ENCODE assay signal across 1 mouse cellular context in the genomic region with DNA sequence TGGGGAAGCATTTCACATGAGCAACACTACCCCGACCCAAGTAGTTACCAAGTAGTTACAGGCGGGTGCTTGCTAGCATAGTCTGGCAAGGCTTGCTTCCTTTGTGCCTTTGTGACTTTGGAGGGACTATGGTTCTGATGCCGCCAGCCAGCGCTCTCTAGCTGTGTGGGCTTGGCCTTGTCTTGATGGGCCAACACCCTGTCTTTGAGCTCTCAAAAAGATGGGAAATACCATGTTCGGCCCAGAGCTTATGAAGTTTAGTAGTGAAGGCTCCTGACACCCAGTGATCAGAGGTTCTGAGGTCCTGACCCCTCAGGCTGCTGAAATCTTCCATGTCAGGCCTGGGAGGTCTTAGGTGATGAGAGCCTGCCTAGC.
TF ChIP-seq lines count a peak whose summit lies in the region.

No protein-coding gene starts in this region.

TF ChIP-seq in CH12.LX, 34 proteins besides CTCF, POLR2A, EP300 and RAD21 (continued from another document):
- no peak; the same call in 1 of the 2 replicates for TF ChIP-seq NELFE (IDR thresholded peaks at IDR 0.05; ENCODE audit: low read depth, low read length)
